Mouse (Mus musculus): Measurements from ENCODE around the gene Rars2.

DNA sequence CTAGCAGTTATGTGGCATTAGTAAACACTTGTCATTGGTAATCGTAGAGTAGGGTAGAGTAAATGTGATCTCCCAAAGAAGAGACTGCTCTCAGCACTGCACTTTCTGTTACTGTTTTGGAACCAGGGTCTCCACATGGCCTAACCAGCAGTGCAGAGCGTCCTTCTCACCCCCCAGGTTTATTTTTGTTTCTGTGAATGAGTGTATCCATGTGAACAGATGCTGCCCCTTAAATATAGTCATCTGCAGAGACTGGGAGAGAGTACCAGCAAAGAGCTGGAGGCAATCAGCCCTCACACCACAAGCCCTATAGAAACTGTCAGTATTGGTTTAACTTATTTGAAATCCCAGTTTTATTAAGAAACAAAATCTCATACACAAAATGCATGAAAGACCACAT lies 41.9 kb upstream of the Rars2 start:
- no peak for TF ChIP-seq CTCF (IDR thresholded peaks at IDR 0.05; ENCODE audit: low read depth, low read length)
- TF ChIP-seq POLR2A (IDR thresholded peaks at IDR 0.05; ENCODE audit: insufficient read depth, low read length), result no peak
